Mouse (Mus musculus): ENCODE results near the gene Tmem128. TPM values are rescaled to one million over a fixed set of nuclear protein-coding genes. Genes with fewer than 3 reads are reported as not detected.

The Tmem128 gene
- polyA plus RNA-seq, 1 experiment from 2014 or later: 63.3 TPM

- H3K4me2 ChIP-seq (ENCODE audit: low read depth, low read length): no peak overlapping the region
- H3K4me1 ChIP-seq (ENCODE audit: control insufficient read depth, insufficient read depth, low read length): 0 out of 2 replicates have a peak, but pooled peaks cover 3% of the 10 kb centered on the region
- ATAC-seq (ENCODE audit: low read depth) (no peak; the same call in 1 of the 2 replicates), DNase-seq (ENCODE audit: low spot score) (no peak)
- no peak overlapping the region for H3K27ac ChIP-seq (replicated peaks; ENCODE audit: low read depth, low read length)
- no peaks in the 10 kb centered on the region for H3K27me3 ChIP-seq (replicated peaks; ENCODE audit: control insufficient read depth, insufficient read depth, low read length)
- H3K4me3 ChIP-seq (ENCODE audit: low read depth, low read length): no peak overlapping the region
- no peak overlapping the region for H3K9ac ChIP-seq (ENCODE audit: low read depth, low read length)
- WGBS: 84% methylated on average over 3 of the region's 3 CpGs
- peaks cover 4% of the 10 kb centered on the region; the same call in 1 of the 2 replicates for H3K36me3 ChIP-seq (ENCODE audit: control insufficient read depth, insufficient read depth, low read length)
- 0 out of 2 replicates have a peak, but pooled peaks cover 3% of the 10 kb centered on the region for H3K9me3 ChIP-seq (ENCODE audit: control insufficient read depth, low read length)
Measured at GRCm38 (mm10) chr5:38241473-38241834, 18.5 kb upstream of the Tmem128 start.

GRCm38 (mm10) chr5:38241966-38242365 is 18.0 kb upstream of the Tmem128 start:
- Histone ChIP-seq H3K36me3 (ENCODE audit: control insufficient read depth, insufficient read depth, low read length) (no peaks in the 10 kb centered on the region), H3K27ac (replicated peaks; ENCODE audit: low read depth, low read length) (no peak overlapping the region), H3K27me3 (replicated peaks; ENCODE audit: control insufficient read depth, insufficient read depth, low read length) (no peaks in the 10 kb centered on the region), H3K4me3 (ENCODE audit: low read depth, low read length) (no peak overlapping the region), H3K9ac (ENCODE audit: low read depth, low read length) (no peak overlapping the region), H3K9me3 (ENCODE audit: control insufficient read depth, low read length) (no peaks in the 10 kb centered on the region), H3K4me2 (ENCODE audit: low read depth, low read length) (no peak overlapping the region), H3K4me1 (ENCODE audit: control insufficient read depth, insufficient read depth, low read length) (0 out of 2 replicates have a peak, but pooled peaks cover 3% of the 10 kb centered on the region)
- no peak for DNase-seq (ENCODE audit: low spot score)
- WGBS: 87% methylated on average over 6 of the region's 6 CpGs
- ATAC-seq (ENCODE audit: low read depth): no peak

DNA sequence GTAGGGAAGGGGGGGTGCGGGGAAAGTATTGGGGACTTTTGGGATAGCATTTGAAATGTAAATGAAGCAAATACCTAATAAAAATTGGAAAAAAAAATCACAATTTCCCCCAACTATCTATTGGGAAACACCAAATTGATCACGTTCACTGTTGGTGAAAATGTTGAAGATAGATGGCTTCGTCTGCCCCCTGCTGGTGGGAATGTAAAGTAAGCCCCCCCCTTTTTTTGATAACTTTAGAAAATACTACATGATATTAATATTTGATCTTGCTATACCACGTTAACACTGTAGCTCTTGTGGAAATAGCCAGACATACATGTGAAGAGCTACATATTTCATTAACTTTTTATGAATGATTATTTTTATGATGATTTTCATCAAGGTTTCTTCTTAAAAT is 4.8 kb upstream of the Tmem128 start:
- WGBS: 48% methylated on average over 4 of the region's 4 CpGs
- H3K4me2 ChIP-seq (ENCODE audit: low read depth, low read length): no peak overlapping the region
- H3K9ac ChIP-seq (ENCODE audit: low read depth, low read length): no peak overlapping the region
- ATAC-seq (ENCODE audit: low read depth) (no peak), DNase-seq (ENCODE audit: low spot score) (no peak)
- H3K36me3 ChIP-seq (ENCODE audit: control insufficient read depth, insufficient read depth, low read length): no peaks in the 10 kb centered on the region
- no peak overlapping the region for H3K27ac ChIP-seq (replicated peaks; ENCODE audit: low read depth, low read length)
- no peaks in the 10 kb centered on the region for H3K27me3 ChIP-seq (replicated peaks; ENCODE audit: control insufficient read depth, insufficient read depth, low read length)
- no peaks in the 10 kb centered on the region for H3K4me1 ChIP-seq (ENCODE audit: control insufficient read depth, insufficient read depth, low read length)
- no peaks in the 10 kb centered on the region for H3K9me3 ChIP-seq (ENCODE audit: control insufficient read depth, low read length)
- no peak overlapping the region for H3K4me3 ChIP-seq (ENCODE audit: low read depth, low read length)

GRCm38 (mm10) chr5:38255644-38256043 is 4.3 kb upstream of the Tmem128 start:
- ATAC-seq (ENCODE audit: low read depth): no peak
- Histone ChIP-seq H3K9me3 (ENCODE audit: control insufficient read depth, low read length) (no peaks in the 10 kb centered on the region), H3K27ac (replicated peaks; ENCODE audit: low read depth, low read length) (no peak overlapping the region), H3K36me3 (ENCODE audit: control insufficient read depth, insufficient read depth, low read length) (no peaks in the 10 kb centered on the region), H3K4me2 (ENCODE audit: low read depth, low read length) (no peak overlapping the region), H3K27me3 (replicated peaks; ENCODE audit: control insufficient read depth, insufficient read depth, low read length) (no peaks in the 10 kb centered on the region), H3K4me1 (ENCODE audit: control insufficient read depth, insufficient read depth, low read length) (no peaks in the 10 kb centered on the region), H3K4me3 (ENCODE audit: low read depth, low read length) (no peak overlapping the region), H3K9ac (ENCODE audit: low read depth, low read length) (no peak overlapping the region)
- no peak for DNase-seq (ENCODE audit: low spot score)
- 88% methylated on average over 3 of the region's 3 CpGs for WGBS

- WGBS: 71% methylated on average over 1 of the region's 1 CpGs
- H3K9me3 ChIP-seq (ENCODE audit: control insufficient read depth, low read length): no peaks in the 10 kb centered on the region
- no peaks in the 10 kb centered on the region for H3K36me3 ChIP-seq (ENCODE audit: control insufficient read depth, insufficient read depth, low read length)
- H3K9ac ChIP-seq (ENCODE audit: low read depth, low read length): no peak overlapping the region
- H3K4me2 ChIP-seq (ENCODE audit: low read depth, low read length): no peak overlapping the region
- no peak overlapping the region for H3K27ac ChIP-seq (replicated peaks; ENCODE audit: low read depth, low read length)
- no peak overlapping the region for H3K4me3 ChIP-seq (ENCODE audit: low read depth, low read length)
- peaks cover 6% of the 10 kb centered on the region; the same call in 1 of the 2 replicates for H3K4me1 ChIP-seq (ENCODE audit: control insufficient read depth, insufficient read depth, low read length)
- no peak for ATAC-seq (ENCODE audit: low read depth)
- DNase-seq (ENCODE audit: low spot score): no peak
- no peaks in the 10 kb centered on the region for H3K27me3 ChIP-seq (replicated peaks; ENCODE audit: control insufficient read depth, insufficient read depth, low read length)
Measured at GRCm38 (mm10) chr5:38256551-38256950, 3.4 kb upstream of the Tmem128 start.

DNA sequence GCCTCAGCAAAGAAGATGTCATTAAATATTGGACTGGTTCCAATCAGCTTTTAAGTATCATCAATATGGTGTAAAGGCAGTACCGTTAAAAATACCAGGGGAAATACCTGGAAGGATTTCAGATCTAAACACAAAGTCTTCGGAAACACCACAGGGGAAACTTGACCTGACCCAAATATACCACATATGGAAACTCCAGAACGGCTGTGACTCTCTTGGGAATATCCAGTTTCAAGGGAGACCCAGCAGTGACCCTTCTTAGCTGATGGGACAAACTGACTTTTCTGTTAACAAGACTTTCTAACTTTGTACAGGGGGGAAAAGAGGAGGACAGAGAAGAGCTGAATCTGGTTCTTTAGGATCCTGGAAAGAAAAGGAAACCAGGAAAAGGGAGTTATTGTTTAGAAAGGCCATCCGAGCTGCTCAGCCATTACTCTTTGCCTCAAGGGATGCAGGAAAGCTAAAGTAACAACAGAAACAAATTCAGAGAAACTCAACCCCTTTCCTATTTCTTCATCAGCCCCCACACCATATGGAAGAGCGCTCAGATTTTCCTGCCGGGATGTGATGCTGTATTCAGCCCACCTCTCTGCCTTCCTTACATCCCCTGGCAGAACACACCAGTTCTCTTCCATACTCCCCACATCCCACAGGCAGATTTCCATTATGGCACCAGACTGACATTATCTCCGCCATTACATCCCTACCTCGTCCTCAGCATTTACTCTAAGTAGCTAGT is 1.8 kb upstream of the Tmem128 start:
- no peaks in the 10 kb centered on the region for H3K27me3 ChIP-seq (replicated peaks; ENCODE audit: control insufficient read depth, insufficient read depth, low read length)
- H3K4me1 ChIP-seq (ENCODE audit: control insufficient read depth, insufficient read depth, low read length): peaks cover 6% of the 10 kb centered on the region; the same call in 1 of the 2 replicates
- H3K4me2 ChIP-seq (ENCODE audit: low read depth, low read length): no peak overlapping the region
- peak; percentile 34 for ATAC-seq (ENCODE audit: low read depth)
- peak; percentile 53 for DNase-seq (ENCODE audit: low spot score)
- H3K36me3 ChIP-seq (ENCODE audit: control insufficient read depth, insufficient read depth, low read length): peaks cover 14% of the 10 kb centered on the region
- H3K27ac ChIP-seq (replicated peaks; ENCODE audit: low read depth, low read length): no peak overlapping the region
- H3K4me3 ChIP-seq (ENCODE audit: low read depth, low read length): no peak overlapping the region
- WGBS: 40% methylated on average over 8 of the region's 8 CpGs
- H3K9ac ChIP-seq (ENCODE audit: low read depth, low read length): no peak overlapping the region
- H3K9me3 ChIP-seq (ENCODE audit: control insufficient read depth, low read length): no peaks in the 10 kb centered on the region

DNA sequence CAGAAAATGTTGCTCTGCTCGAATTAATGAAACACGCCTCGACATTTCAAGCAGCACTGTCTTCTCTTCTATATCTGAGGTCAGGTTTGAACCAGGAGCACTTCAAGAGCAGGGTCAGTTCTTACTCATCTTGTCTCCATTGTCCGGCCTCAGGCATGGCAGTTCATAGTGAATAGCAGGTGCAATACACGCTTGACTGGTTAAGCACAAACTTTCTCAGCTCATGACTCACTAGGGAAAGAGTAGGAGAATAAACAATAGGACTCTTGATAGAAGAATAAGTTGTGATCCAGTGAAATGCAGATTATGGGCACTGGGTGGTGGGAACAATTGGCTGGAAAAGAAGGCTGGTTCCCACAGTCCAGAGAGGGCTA is 1.2 kb upstream of the Tmem128 start:
- Histone ChIP-seq H3K27ac (replicated peaks; ENCODE audit: low read depth, low read length) (no peak overlapping the region), H3K9ac (ENCODE audit: low read depth, low read length) (no peak overlapping the region), H3K27me3 (replicated peaks; ENCODE audit: control insufficient read depth, insufficient read depth, low read length) (no peaks in the 10 kb centered on the region), H3K9me3 (ENCODE audit: control insufficient read depth, low read length) (no peaks in the 10 kb centered on the region), H3K36me3 (ENCODE audit: control insufficient read depth, insufficient read depth, low read length) (peaks cover 20% of the 10 kb centered on the region), H3K4me2 (ENCODE audit: low read depth, low read length) (no peak overlapping the region), H3K4me1 (ENCODE audit: control insufficient read depth, insufficient read depth, low read length) (peaks cover 6% of the 10 kb centered on the region; the same call in 1 of the 2 replicates), H3K4me3 (ENCODE audit: low read depth, low read length) (no peak overlapping the region)
- DNase-seq (ENCODE audit: low spot score): no peak
- WGBS: 80% methylated on average over 5 of the region's 5 CpGs
- no peak for ATAC-seq (ENCODE audit: low read depth)

- Histone ChIP-seq H3K4me1 (ENCODE audit: control insufficient read depth, insufficient read depth, low read length) (peaks cover 6% of the 10 kb centered on the region; the same call in 1 of the 2 replicates), H3K36me3 (ENCODE audit: control insufficient read depth, insufficient read depth, low read length) (peaks cover 28% of the 10 kb centered on the region), H3K27ac (replicated peaks; ENCODE audit: low read depth, low read length) (peak overlapping the region; percentile 72), H3K4me3 (ENCODE audit: low read depth, low read length) (peak overlapping the region; percentile 66), H3K27me3 (replicated peaks; ENCODE audit: control insufficient read depth, insufficient read depth, low read length) (no peaks in the 10 kb centered on the region), H3K9me3 (ENCODE audit: control insufficient read depth, low read length) (no peaks in the 10 kb centered on the region), H3K9ac (ENCODE audit: low read depth, low read length) (peak overlapping the region; percentile 68), H3K4me2 (ENCODE audit: low read depth, low read length) (peak overlapping the region; percentile 82)
- no peak for DNase-seq (ENCODE audit: low spot score)
- peak; percentile 16; the same call in 1 of the 2 replicates for ATAC-seq (ENCODE audit: low read depth)
- WGBS: 41% methylated on average over 9 of the region's 9 CpGs
Measured at GRCm38 (mm10) chr5:38259455-38260106, 404 bp upstream of the Tmem128 start.

Measured in embryonic facial prominence, embryonic 14.5 days (tissue).